Mouse (Mus musculus): ENCODE measurements around the gene Marcks.

GRCm38 (mm10) chr10:37170878-37171277, 32.2 kb upstream of the Marcks start:
- TF ChIP-seq TAL1 (conservative IDR thresholded peaks at IDR 0.05; ENCODE audit: low read depth, low read length) (no peak), CTCF (IDR thresholded peaks at IDR 0.05; ENCODE audit: low read depth, low read length) (no peak)

Data from G1E (cell line).